Mouse (Mus musculus): ENCODE results near the gene Tmem25. TPM values are rescaled to one million over a fixed set of nuclear protein-coding genes. Genes with fewer than 3 reads are reported as not detected.

Gene Tmem25
- 0.83 and 1.4 TPM in 2 replicates for polyA plus RNA-seq (2015; fragmentation: Nextera tagmentation; extraction: Ambion mirVana)

DNA sequence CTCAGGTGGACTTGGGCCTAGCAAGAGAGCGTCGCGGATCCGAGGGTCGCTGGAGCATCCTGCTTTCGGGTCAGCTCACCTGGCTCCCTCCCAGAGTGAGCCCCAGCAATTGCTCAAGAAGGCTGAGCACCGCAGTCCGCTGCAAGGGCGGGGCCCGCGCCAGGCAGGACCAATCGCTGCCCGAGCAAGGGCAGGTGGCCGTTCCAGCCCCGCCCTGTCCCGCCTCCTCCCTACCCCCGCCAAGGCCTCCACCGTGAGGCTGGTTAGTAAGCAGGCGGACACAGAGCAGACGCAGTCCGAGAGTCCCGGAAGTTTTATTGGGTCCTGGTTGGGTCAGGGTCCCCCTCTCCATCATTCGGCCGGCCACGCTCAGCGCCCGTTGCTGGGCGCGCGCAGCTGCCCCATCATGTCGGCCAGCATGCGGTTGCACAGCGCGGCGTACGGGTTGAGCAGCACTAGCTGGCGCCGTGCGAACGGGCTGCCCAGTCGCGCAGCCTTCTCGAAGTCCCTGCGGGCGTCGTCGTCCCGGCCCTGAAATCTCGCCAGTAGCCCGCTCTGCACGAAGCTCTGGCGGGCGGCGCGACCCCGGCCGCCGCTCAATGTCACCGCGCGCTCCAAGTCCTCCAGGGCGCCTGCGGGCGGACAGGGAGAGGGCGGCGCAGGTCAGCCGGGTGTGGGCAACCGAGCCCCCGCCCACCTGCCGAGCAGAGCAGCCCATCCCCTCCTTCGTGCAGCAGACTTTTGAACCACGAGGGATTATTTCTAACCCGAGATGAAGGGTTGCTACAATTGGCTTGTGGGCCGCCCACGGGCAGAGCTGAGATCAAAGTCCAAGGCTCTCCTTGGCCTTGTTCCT, at the start of gene Tmem25:
Gene Tmem25 (minus strand): TSS at position 206 of the 856 bp plus-strand sequence.

DNA sequence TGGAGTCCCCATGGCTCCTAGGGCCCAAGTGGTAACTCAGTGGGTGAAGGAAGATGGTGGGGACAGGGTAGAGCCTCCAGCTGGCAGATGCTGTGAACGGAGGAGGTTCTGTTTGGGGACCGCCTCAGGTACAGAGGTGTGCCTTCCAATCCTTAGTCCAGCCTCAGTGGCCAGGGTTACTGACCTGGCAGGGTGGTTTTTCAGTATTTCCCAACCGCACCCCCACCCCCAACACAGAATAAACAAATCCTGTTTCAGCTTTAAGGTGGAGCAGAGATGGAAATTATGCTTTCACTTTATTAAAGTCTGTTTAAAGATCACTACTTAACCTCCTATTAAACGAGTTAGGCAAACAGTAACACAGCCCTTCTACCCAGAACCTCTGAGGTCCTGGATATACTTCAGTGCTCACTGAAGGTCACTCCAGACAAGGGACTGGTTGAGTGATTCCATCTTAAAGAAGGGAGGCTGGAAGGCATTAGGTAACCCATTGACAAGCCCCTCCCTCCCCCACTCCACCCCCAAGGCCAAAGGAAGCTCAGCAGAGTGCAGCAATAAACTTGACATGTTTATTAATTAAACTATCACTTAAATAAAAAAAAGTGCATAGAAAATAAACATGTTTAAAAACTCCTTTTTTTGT, 3.8 kb upstream of the Tmem25 start, which contains the start of gene Ttc36:
Gene Ttc36 (minus strand): TSS at position 265 of the 643 bp plus-strand sequence.

DNA sequence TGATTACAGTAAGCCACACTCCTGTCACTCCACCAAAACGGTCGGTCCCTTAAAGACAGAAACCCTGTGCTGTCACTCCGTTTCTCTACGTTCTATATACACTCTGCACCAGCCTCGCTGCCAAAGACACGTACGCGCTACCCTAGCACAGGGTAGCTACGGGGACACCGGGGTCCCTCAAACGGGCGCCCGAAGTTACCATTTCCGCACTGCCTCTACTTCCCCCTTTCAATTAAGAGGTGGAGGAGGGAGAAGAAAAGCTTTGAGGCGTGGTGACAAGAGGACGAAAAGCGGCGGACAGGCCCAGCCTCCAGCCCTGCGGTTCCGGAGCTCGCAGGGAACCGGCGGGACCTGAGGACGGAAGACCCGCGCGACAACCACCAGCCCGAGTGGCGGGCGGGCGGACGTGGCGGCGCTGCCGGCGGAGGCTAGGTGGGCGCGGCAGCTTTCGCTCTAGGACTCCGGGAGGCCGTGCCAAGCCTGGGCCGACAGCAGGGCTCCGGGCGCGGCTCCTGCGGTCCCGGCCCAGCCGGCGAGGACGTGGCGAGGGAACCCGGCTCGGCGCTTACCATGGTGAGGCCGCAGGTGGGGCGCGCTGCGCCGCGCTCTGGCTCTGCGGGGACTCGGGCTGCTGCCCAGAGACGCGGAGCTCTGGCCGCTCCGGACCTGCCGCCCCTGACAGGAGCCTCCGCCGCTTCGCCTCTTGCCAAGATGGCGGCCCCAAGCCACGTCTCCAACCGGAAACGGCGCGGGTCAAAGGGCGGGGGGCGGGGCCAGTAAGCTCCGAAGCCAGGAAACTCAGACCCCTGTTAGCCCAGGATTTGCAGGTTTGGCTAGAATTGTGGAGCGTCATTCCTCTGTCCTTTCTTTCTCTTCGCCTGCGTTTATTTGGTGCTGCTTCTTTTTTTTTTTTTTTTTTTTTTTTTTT, 31.7 kb downstream of the Tmem25 start, which contains the start of the genes Arcn1 and Ift46:
Gene Arcn1 (minus strand): TSS at position 745 of the 928 bp plus-strand sequence.
Gene Ift46 (plus strand): TSS at position 808 of the 928 bp plus-strand sequence.

Other genes with a start within 250 kb of the Tmem25 start
- gene Cxcr5, start 237.4 kb downstream of the Tmem25 start, polyA plus RNA-seq (2015; fragmentation: Nextera tagmentation; extraction: Ambion mirVana), result 0.13 and 0.19 TPM in 2 replicates
- 10.2 and 11.2 TPM in 2 replicates for gene Ddx6, start 194.4 kb downstream of the Tmem25 start, polyA plus RNA-seq (2015; fragmentation: Nextera tagmentation; extraction: Ambion mirVana)
- not detected in 2 replicates for gene Treh, start 126.1 kb downstream of the Tmem25 start, polyA plus RNA-seq (2015; fragmentation: Nextera tagmentation; extraction: Ambion mirVana)
- gene Phldb1, start 64.1 kb downstream of the Tmem25 start, polyA plus RNA-seq (2015; fragmentation: Nextera tagmentation; extraction: Ambion mirVana), result 22.6 and 23.0 TPM in 2 replicates
- gene Arcn1, start 31.5 kb downstream of the Tmem25 start, polyA plus RNA-seq (2015; fragmentation: Nextera tagmentation; extraction: Ambion mirVana), result 114 and 138 TPM in 2 replicates
- 52.6 and 52.9 TPM in 2 replicates for gene Ift46, start 31.4 kb downstream of the Tmem25 start, polyA plus RNA-seq (2015; fragmentation: Nextera tagmentation; extraction: Ambion mirVana)
- gene Ttc36, start 3.8 kb upstream of the Tmem25 start, polyA plus RNA-seq (2015; fragmentation: Nextera tagmentation; extraction: Ambion mirVana), result 0.82 and 2.0 TPM in 2 replicates
- 5.4 and 6.0 TPM in 2 replicates for gene Kmt2a, start 82.0 kb upstream of the Tmem25 start, polyA plus RNA-seq (2015; fragmentation: Nextera tagmentation; extraction: Ambion mirVana)
- 960 and 1,026 TPM in 2 replicates for gene Atp5l, start 121.4 kb upstream of the Tmem25 start, polyA plus RNA-seq (2015; fragmentation: Nextera tagmentation; extraction: Ambion mirVana)
- 14.1 and 14.8 TPM in 2 replicates for gene Ube4a, start 166.3 kb upstream of the Tmem25 start, polyA plus RNA-seq (2015; fragmentation: Nextera tagmentation; extraction: Ambion mirVana)
- gene Cd3g, start 181.1 kb upstream of the Tmem25 start, polyA plus RNA-seq (2015; fragmentation: Nextera tagmentation; extraction: Ambion mirVana), result not detected in 2 replicates
- not detected in 2 replicates for gene Cd3d, start 182.5 kb upstream of the Tmem25 start, polyA plus RNA-seq (2015; fragmentation: Nextera tagmentation; extraction: Ambion mirVana)
- gene Cd3e, start 210.3 kb upstream of the Tmem25 start, polyA plus RNA-seq (2015; fragmentation: Nextera tagmentation; extraction: Ambion mirVana), result not detected in 2 replicates
- gene Mpzl2, start 240.5 kb upstream of the Tmem25 start, polyA plus RNA-seq (2015; fragmentation: Nextera tagmentation; extraction: Ambion mirVana), result 28.8 and 36.6 TPM in 2 replicates

Measured in urinary bladder, postnatal 0 days (tissue).